Mouse (Mus musculus) midbrain, embryonic 14.5 days (tissue): ENCODE data around the gene Adgre5. TPM values are rescaled to one million over a fixed set of nuclear protein-coding genes. Genes with fewer than 3 reads are reported as not detected.
A peak's percentile ranks its signal among the peaks of the same experiment; 100 is the strongest.

Experiments used
- ATAC-seq: fragments of 200-750 bp; cut with Nextera tagmentation; 2 replicates; pipeline ENCODE4 v1.8.0; 2017; ENCODE audit warnings: moderate number of reproducible peaks, moderate library complexity; ENCODE audit not compliant: low FRiP score, low TSS enrichment
- DNase-seq: peaks from one replicate; pipeline ENCODE4 v3.0.0-alpha.2; 2015
- H3K27ac ChIP-seq: fragments of 300-500 bp; sonication (generic); replicated peaks from 2 replicates; pipeline ENCODE4 v1.5.1; 2014; ENCODE audit warnings: mild to moderate bottlenecking, low read depth, low read length, moderate library complexity
- H3K27me3 ChIP-seq: fragments of 300-500 bp; sonication (generic); 2 replicates; pipeline ENCODE4 v1.6.1; 2014; ENCODE audit warnings: low read length, control low read depth, mixed read lengths; ENCODE audit not compliant: control insufficient read depth, insufficient read depth
- H3K36me3 ChIP-seq: fragments of 300-500 bp; sonication (generic); 2 replicates; pipeline ENCODE4 v1.6.1; 2014; ENCODE audit warnings: low read length, control low read depth; ENCODE audit not compliant: control insufficient read depth, insufficient read depth
- H3K4me1 ChIP-seq: fragments of 300-500 bp; sonication (generic); 2 replicates; pipeline ENCODE4 v1.6.1; 2014; ENCODE audit warnings: mild to moderate bottlenecking, antibody characterized with exemption, low read length, control low read depth; ENCODE audit not compliant: control insufficient read depth, insufficient read depth
- H3K4me2 ChIP-seq: fragments of 300-500 bp; sonication (generic); 2 replicates; pipeline ENCODE4 v1.6.1; 2014; ENCODE audit warnings: mild to moderate bottlenecking, low read length, moderate library complexity
- H3K4me3 ChIP-seq: fragments of 300-500 bp; sonication (generic); replicated peaks from 2 replicates; pipeline ENCODE4 v1.5.1; 2014; ENCODE audit warnings: low read depth, low read length
- H3K9ac ChIP-seq: fragments of 300-500 bp; sonication (generic); replicated peaks from 2 replicates; pipeline ENCODE4 v1.6.1; 2014; ENCODE audit warnings: mild to moderate bottlenecking, low read length, moderate library complexity
- H3K9me3 ChIP-seq: fragments of 300-500 bp; sonication (generic); 2 replicates; pipeline ENCODE4 v1.6.1; 2016; ENCODE audit warnings: low read length, control low read depth, mixed read lengths; ENCODE audit not compliant: control insufficient read depth
- WGBS: fragments of 180-500 bp; shearing (Covaris S2); extraction: QIAGEN DNeasy Blood & Tissue Kit; methylation state at CpG from one replicate; pipeline ENCODE4 v1.1.7; 2014; 5-methylcytosine and 5-hydroxymethylcytosine counted together
- polyA plus RNA-seq: library from polyadenylated mRNA; unstranded; fragments of >200 nt; fragmentation: Nextera tagmentation; extraction: Ambion mirVana; gene quantifications from 2 replicates; pipeline ENCODE4 v1.2.1, GENCODE M21; 2014

Gene Adgre5
- polyA plus RNA-seq, 1 experiment from 2014 or later: 12.3 TPM

DNA sequence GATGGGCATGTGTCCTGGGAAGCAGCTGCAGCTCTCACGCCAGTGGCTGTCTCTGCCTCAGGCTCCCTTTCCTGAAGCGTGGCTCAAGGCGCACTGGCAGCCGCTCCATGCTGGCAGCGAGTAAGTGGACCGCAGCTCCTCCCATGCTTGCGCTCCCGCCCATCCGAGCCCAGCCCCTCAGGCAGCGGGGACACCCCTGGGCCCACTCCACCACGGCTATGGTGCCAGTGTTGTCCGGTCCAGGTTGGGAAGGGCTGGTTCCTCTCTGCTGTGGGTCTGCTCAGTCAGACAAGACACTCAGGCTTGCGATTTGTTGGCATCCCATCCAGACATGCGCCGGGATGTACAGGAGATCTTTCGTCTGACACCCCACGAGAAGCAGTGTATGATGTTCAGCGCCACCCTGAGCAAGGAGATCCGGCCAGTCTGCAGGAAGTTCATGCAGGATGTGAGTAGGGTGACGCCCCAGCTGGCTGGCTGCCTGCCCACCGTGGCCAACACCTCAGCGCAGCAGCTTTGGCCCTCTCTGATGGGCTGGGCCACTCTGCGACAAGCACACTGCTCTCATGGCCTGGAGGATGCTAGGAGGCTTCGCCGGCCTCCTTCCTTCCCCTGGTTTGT, 19.6 kb downstream of the Adgre5 start:
- Histone ChIP-seq H3K4me2 (no peak overlapping the region), H3K9ac (no peak overlapping the region), H3K27ac (no peak overlapping the region), H3K36me3 (peaks cover 62% of the 10 kb centered on the region), H3K4me1 (peaks cover 5% of the 10 kb centered on the region; the same call in 1 of the 2 replicates), H3K9me3 (no peaks in the 10 kb centered on the region), H3K27me3 (no peaks in the 10 kb centered on the region), H3K4me3 (no peak overlapping the region)
- ATAC-seq (no peak), DNase-seq (no peak)
- WGBS: 96% methylated on average over 25 of the region's 25 CpGs

DNA sequence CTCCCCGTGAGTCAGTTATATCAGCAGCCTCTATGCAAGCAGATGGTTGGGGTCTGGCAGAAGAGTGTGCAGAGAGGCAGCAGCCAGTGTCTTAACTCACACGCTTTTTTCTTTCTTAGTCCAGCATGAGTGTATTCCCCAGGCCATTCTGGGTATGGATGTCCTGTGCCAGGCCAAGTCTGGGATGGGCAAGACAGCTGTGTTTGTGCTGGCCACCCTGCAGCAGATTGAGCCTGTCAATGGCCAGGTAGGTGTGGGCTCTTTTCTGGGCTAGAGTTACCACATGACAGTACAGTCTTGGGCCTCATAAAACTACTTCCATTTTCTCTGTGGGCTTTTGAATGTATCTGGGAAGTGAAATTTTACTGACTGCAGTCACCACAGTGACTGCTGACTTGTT, 21.4 kb downstream of the Adgre5 start:
- WGBS: 84% methylated on average over 2 of the region's 2 CpGs
- Histone ChIP-seq H3K27ac (no peak overlapping the region), H3K4me2 (no peak overlapping the region), H3K36me3 (peaks cover 48% of the 10 kb centered on the region), H3K27me3 (no peaks in the 10 kb centered on the region), H3K4me1 (peaks cover 13% of the 10 kb centered on the region), H3K9ac (no peak overlapping the region), H3K4me3 (no peak overlapping the region), H3K9me3 (no peaks in the 10 kb centered on the region)
- no peak for DNase-seq
- ATAC-seq: no peak

DNA sequence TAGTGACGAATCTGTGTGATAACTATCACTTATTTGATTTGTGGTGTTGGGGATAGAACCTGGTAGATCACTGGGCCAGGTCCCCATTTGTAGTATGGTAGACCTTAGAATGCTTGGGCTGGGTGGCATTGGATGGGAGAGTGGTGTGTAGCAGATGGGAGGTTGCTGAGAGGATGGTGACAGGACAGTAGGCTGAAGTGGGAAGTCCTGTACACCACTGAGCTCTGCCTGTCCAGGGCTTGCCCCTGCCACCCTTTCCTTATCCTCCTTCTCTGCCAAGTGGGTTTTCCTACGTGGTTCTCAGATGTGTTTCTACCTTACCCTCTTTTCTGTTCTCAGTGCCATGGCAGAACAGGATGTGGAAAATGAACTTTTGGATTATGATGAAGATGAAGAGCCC, 22.1 kb downstream of the Adgre5 start:
- Histone ChIP-seq H3K9ac (no peak overlapping the region), H3K4me3 (no peak overlapping the region), H3K36me3 (peaks cover 42% of the 10 kb centered on the region), H3K4me2 (no peak overlapping the region), H3K27ac (no peak overlapping the region), H3K9me3 (no peaks in the 10 kb centered on the region), H3K27me3 (no peaks in the 10 kb centered on the region), H3K4me1 (peaks cover 13% of the 10 kb centered on the region)
- 95% methylated on average over 2 of the region's 2 CpGs for WGBS
- DNase-seq: no peak
- ATAC-seq: no peak

DNA sequence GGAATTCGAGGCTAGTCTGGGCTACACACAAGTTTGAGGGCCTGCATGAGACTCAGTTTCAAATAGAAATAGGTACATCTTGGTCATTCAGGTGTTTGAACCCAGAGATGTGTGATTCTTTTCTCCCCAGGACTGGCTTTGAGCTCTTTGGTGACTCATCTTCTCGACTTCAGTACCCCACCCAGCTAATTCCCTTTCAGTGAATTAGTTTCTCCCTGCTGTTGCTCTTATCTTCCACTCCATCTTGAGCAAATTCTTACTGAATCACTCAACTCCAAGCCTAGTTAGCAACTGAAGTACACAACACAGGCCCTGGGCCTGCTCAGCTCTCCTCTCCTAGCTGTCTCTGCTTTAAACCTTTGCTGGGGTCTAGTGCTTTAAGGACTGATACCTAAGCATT, 24.6 kb downstream of the Adgre5 start:
- ATAC-seq: no peak
- Histone ChIP-seq H3K4me1 (peaks cover 13% of the 10 kb centered on the region), H3K9me3 (no peaks in the 10 kb centered on the region), H3K9ac (no peak overlapping the region; the same call in 1 of the 2 replicates), H3K36me3 (peaks cover 17% of the 10 kb centered on the region), H3K4me3 (peak overlapping the region; percentile 85), H3K4me2 (peak overlapping the region; percentile 96), H3K27ac (no peak overlapping the region), H3K27me3 (no peaks in the 10 kb centered on the region)
- WGBS: 82% methylated on average over 2 of the region's 2 CpGs
- no peak for DNase-seq

DNA sequence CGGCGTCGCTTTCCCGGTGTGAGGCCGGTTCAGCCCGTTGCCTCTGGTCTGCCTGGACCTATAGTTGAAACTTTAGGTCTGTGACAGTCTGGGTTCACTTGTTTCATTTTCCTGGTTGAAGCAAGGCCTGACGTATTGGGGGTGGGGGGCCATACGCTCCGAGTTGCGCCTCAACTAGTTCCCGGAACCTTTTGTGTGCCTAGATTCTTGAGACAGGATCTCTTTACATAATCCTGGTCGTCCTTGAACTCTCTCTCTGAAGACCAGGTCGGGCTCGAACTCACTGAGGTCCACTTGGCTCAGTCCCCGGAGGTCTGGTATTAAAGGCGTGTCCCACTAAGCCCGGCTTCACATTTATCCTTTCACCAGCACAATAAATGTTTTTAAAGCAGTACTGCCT, 25.4 kb downstream of the Adgre5 start:
- Histone ChIP-seq H3K27me3 (no peaks in the 10 kb centered on the region), H3K9me3 (no peaks in the 10 kb centered on the region), H3K27ac (peak overlapping the region; percentile 92), H3K4me2 (peak overlapping the region; percentile 96), H3K9ac (peak overlapping the region; percentile 79), H3K36me3 (peaks cover 9% of the 10 kb centered on the region), H3K4me3 (peak overlapping the region; percentile 85), H3K4me1 (peaks cover 13% of the 10 kb centered on the region)
- DNase-seq (no peak), ATAC-seq (no peak)
- 1% methylated on average over 17 of the region's 17 CpGs for WGBS

DNA sequence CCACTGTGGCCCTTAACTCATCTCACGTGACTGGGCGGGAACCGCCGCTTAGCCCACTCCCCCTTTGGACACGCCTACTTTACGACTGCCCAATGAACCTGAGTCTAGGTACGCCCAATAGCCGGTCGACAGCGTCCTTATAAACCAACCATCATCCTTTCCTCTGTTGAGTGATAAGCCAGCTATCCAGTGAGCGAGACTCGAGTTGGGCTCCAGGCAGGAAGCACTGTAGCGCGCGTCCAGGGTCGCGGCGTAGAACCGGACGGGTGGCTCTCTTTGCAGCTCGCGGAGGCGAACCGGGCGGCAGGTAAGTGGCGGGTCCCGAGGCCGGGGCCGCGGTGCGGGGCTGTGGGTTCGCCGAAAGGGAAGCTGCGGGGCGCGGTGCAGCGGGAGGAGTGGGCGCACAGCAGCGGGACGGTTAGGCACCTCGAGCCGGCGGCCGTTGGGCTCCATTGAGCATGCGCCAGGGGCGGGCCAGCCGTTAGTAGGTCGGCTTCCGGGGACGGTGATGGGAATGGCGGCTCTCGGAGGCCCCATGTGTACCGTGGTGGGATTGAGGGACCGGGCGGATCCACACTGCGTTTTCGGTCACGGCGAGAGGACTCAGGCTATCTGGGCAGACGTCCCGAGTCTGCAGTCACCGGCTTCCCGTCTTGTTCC, 26.0 kb downstream of the Adgre5 start, which contains the start of gene Ddx39:
Ddx39 (plus strand) TSS at position 147 of the 660 bp plus-strand sequence.
- Histone ChIP-seq H3K4me1 (peaks cover 13% of the 10 kb centered on the region), H3K27me3 (no peaks in the 10 kb centered on the region), H3K4me3 (peak within 1 kb of the TSS; percentile 85), H3K27ac (peak within 1 kb of the TSS; percentile 92), H3K4me2 (peak within 1 kb of the TSS; percentile 96), H3K36me3 (peaks cover 3% of the 10 kb centered on the region), H3K9me3 (no peaks in the 10 kb centered on the region), H3K9ac (peak within 1 kb of the TSS; percentile 79)
- peak; percentile 97 for DNase-seq
- under 1% methylated on average over 63 of the region's 63 CpGs for WGBS
- peak; percentile 99 for ATAC-seq

DNA sequence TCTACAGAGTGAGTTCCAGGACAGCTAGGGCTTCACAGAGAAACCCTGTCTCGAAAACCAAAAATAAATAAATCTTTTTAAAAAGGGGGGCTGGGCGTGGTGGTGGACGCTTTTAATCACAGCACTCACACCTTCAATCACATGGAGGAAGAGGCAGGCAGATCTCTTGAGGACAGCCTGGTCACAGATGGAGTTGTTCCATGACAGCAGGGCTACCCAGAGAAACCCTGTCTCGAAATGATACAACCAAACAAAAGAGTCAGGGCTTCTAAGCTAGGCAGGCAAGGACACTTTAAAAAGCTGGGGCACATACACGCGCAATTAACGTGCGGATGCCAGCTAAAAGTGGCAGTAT, 26.5 kb downstream of the Adgre5 start:
- Histone ChIP-seq H3K9ac (no peak overlapping the region), H3K4me1 (peaks cover 13% of the 10 kb centered on the region), H3K27me3 (no peaks in the 10 kb centered on the region), H3K36me3 (no peaks in the 10 kb centered on the region; the same call in 1 of the 2 replicates), H3K4me2 (peak overlapping the region; percentile 46), H3K9me3 (no peaks in the 10 kb centered on the region), H3K4me3 (peak overlapping the region; percentile 85), H3K27ac (0 out of 2 replicates have a peak overlapping the region, but pooled peaks have one; percentile 92)
- DNase-seq (no peak), ATAC-seq (no peak)
- WGBS: 17% methylated on average over 8 of the region's 8 CpGs

DNA sequence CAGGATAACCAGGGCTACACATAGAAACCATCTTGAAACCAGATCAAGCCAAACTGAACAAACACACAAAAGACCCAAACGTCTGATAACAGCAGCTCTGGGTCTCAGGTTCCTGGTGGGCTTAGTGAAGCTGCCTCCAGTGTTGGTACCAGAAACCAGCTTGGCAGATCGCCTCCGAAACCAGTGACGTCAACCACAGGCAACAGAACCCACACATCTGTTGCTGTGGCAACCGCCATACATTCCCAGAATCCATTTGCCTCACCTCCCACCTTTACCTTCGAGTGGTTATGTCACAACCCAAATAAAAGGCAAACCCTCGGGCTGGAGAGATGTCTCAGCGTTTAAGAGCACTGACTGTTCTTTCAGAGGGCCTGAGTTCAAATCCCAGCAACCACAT, 33.6 kb downstream of the Adgre5 start:
- Histone ChIP-seq H3K4me2 (no peak overlapping the region), H3K27ac (no peak overlapping the region), H3K36me3 (no peaks in the 10 kb centered on the region), H3K4me1 (no peaks in the 10 kb centered on the region), H3K27me3 (no peaks in the 10 kb centered on the region), H3K9ac (no peak overlapping the region), H3K9me3 (no peaks in the 10 kb centered on the region), H3K4me3 (no peak overlapping the region)
- no peak for ATAC-seq
- DNase-seq: no peak
- WGBS: 77% methylated on average over 8 of the region's 8 CpGs

DNA sequence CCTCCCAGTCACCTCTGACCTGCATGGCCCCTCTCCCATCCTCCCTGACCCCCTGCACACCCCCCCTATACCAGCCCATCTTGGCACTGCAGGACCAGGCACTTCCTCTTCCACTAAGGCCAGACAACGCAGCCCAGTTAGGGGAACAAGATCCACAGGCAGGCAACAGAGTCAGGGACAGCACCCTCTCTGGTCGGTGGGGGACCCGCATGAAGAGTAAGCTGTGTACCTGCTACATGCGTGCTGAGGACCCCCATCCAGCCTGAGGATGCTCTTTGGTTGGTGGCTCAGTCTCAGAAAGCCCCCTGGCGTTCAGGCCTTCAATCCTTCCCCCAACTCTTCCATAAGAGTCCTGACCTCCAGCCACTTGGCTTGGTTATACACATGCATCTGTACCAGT, 34.7 kb downstream of the Adgre5 start:
- no peaks in the 10 kb centered on the region for H3K36me3 ChIP-seq
- ATAC-seq: no peak
- DNase-seq: no peak
- H3K27ac ChIP-seq: no peak overlapping the region
- no peaks in the 10 kb centered on the region for H3K4me1 ChIP-seq
- no peak overlapping the region for H3K4me3 ChIP-seq
- H3K9ac ChIP-seq: no peak overlapping the region
- H3K9me3 ChIP-seq: no peaks in the 10 kb centered on the region
- H3K27me3 ChIP-seq: no peaks in the 10 kb centered on the region
- no peak overlapping the region for H3K4me2 ChIP-seq
- 57% methylated on average over 5 of the region's 5 CpGs for WGBS
